Mouse (Mus musculus): ENCODE measurements around the gene Btbd17. TPM values are rescaled to one million over a fixed set of nuclear protein-coding genes. Genes with fewer than 3 reads are reported as not detected.

Gene Btbd17
- polyA plus RNA-seq, 1 experiment from 2014 or later = 0.08 TPM

DNA sequence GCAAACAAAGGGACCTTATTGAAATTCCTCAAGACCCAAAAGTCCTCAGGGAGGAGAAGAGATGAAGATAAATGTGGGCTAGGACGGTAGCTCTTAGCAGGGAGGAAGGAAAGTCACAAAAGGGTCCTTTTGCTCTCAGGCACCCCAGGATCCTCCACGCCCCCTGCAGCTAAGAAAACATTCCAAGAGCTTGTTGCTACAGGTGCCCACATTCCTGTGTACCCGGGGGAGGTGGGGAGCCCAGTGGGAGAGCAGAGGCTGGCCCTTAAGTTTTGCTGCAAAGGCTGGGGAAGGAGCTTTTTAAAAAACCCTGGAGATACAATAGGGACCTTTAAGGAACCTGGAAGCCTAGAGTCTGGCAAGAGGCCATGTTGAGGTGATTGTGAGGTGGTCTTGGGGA lies 24.7 kb upstream of the Btbd17 start:
- no peak for ATAC-seq (replicated peaks; ENCODE audit: insufficient number of reproducible peaks, insufficient read depth, low FRiP score, low read depth)
- H3K4me1 ChIP-seq (replicated peaks) = peaks cover 12% of the 10 kb centered on the region
- H3K27me3 ChIP-seq = no peaks in the 10 kb centered on the region
- no peaks in the 10 kb centered on the region for H3K9me3 ChIP-seq (replicated peaks)
- H3K4me3 ChIP-seq = no peak overlapping the region
- no peak overlapping the region for H3K4me2 ChIP-seq
- no peak overlapping the region for H3K27ac ChIP-seq
- 51% methylated on average over 3 of the region's 3 CpGs for WGBS
- H3K36me3 ChIP-seq = no peaks in the 10 kb centered on the region
- no peak overlapping the region for H3K9ac ChIP-seq

DNA sequence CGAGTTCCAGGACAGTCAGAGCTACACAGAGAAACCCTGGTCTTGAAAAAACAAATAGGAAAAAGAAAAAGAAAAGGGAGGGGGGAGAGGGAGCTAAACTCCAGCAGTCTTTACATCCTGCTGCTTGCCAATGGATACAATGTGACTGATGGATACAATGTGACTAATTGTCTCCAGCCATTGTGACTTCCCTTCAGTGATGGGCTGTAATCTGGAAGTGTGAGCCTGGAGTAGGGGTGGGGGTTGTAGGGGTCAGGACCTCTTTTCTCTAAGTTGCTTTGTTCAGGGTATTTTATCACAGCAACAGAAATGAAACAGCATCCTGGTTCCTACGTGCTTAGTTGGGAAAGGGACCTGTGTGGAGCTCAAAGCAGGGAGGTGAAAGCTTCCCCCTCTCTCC lies 23.4 kb upstream of the Btbd17 start:
- ATAC-seq (replicated peaks; ENCODE audit: insufficient number of reproducible peaks, insufficient read depth, low FRiP score, low read depth) = no peak
- no peak overlapping the region for H3K9ac ChIP-seq

DNA sequence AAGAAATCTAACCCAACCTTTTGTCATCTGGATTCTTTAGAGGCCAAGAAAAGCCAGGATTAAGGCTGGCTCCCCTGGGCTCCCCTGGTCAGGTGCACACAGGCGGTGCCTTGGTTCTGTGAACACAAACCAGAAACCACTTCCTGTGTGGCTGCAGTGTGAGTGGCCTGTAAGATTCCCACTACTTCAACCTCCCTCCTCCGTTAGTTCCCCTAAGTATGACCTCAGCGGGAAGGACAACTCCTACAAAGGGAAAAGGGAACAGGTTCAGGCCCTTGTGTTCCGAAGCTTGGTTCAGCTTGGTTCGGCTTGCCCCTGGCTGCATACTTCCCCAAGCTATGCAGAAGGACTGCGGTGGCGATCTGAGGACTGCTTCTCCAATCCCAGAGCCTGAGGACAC lies 22.4 kb upstream of the Btbd17 start:
- Histone ChIP-seq H3K4me3 (no peak overlapping the region), H3K4me2 (no peak overlapping the region), H3K36me3 (no peaks in the 10 kb centered on the region), H3K27ac (no peak overlapping the region), H3K4me1 (replicated peaks) (peaks cover 19% of the 10 kb centered on the region), H3K27me3 (no peaks in the 10 kb centered on the region), H3K9me3 (replicated peaks) (no peaks in the 10 kb centered on the region), H3K9ac (no peak overlapping the region)
- ATAC-seq (replicated peaks; ENCODE audit: insufficient number of reproducible peaks, insufficient read depth, low FRiP score, low read depth) = no peak
- WGBS = 86% methylated on average over 7 of the region's 7 CpGs

More for the DNA sequence above, 23.4 kb upstream of the Btbd17 start:
- Histone ChIP-seq H3K4me3 (no peak overlapping the region), H3K9me3 (replicated peaks) (no peaks in the 10 kb centered on the region), H3K27ac (0 out of 2 replicates have a peak overlapping the region, but pooled peaks have one; percentile 13), H3K4me2 (no peak overlapping the region), H3K27me3 (no peaks in the 10 kb centered on the region), H3K4me1 (replicated peaks) (peaks cover 24% of the 10 kb centered on the region), H3K36me3 (no peaks in the 10 kb centered on the region)
- 41% methylated on average over 2 of the region's 2 CpGs for WGBS

DNA sequence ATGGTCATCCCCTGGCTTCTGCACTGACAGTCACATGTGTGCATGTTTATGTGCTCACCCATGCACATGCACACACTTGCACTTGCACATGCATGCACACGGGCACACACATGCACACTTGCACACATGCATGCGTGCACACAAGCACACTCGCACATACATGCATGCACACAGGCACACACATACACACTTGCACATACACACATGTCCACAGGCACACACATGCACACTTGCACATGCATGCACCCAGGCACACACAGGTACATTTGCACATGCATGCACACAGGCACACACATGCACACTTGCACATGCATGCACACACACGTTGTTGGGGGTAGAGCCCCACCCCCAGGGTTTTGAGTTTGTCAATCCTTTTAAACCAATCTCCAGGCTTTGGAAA lies 21.2 kb upstream of the Btbd17 start:
- Histone ChIP-seq H3K4me2 (no peak overlapping the region), H3K9me3 (replicated peaks) (no peaks in the 10 kb centered on the region), H3K4me3 (no peak overlapping the region), H3K27me3 (no peaks in the 10 kb centered on the region), H3K4me1 (replicated peaks) (peaks cover 16% of the 10 kb centered on the region), H3K36me3 (no peaks in the 10 kb centered on the region), H3K9ac (no peak overlapping the region), H3K27ac (no peak overlapping the region)
- 90% methylated on average over 4 of the region's 4 CpGs for WGBS
- ATAC-seq (replicated peaks; ENCODE audit: insufficient number of reproducible peaks, insufficient read depth, low FRiP score, low read depth) = no peak

DNA sequence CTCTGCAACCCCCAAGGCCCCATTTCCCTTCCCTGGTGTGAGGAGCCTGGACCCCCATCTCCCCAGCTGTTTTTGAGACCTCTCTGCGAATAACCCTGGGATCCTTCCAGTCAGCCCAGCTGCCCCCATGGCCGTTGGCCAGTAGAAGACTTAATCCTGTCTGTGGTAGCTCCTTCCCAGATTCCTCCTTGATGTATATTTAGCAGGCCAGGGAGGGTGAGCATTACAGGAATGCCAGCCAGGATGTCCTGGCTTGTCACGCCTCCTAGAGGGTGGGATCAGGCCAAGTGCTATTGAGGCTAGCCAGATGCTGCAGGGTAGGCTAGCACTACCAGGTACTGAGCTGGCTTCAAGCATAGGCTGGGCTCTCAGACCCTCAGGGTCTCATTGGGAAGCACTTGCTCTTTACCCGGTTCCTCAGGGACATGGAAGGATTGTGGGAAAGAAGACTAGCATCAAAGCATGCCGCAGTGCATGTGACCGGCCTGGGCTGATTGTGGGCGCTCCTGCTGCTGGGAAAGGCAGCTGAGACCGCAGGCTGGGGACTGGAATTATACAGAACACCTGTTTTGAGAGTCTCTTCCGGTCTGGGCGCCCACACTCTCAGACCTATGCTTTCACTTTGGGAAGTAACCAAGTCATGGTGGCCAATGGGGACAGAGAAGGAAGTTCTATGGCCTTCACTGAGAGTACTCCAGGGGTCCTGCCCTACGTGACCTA lies 19.3 kb upstream of the Btbd17 start:
- peak overlapping the region; percentile 7; the same call in 1 of the 2 replicates for H3K27ac ChIP-seq
- WGBS = 49% methylated on average over 11 of the region's 11 CpGs

DNA sequence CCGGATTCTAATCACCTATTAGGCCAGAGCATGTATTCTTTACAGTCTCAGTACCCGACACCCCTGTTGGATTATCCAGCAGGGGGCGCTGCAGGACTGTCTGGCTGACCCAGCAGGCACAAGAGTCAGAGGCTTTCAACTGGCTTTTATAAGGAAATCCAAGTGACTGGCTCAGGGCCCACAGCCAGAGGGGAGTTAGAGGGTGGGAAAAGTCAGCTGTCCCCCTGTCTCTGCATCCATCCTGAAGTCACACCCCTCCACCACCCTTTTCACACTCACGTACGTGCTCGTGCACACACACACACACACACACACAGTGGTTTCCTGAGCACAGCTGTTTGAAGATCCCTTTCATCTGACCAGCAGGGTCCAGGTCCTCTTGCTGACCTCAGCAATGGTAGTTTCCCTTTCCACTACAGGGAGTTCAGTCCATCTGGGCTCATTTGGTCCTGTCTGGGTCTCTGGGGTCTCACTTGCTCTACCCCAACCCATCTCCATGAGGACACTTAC lies 17.0 kb upstream of the Btbd17 start:
- no peak; the same call in 1 of the 2 replicates for ATAC-seq (replicated peaks; ENCODE audit: insufficient number of reproducible peaks, insufficient read depth, low FRiP score, low read depth)
- 11% methylated on average over 6 of the region's 6 CpGs for WGBS
- H3K36me3 ChIP-seq = no peaks in the 10 kb centered on the region
- H3K9me3 ChIP-seq (replicated peaks) = no peaks in the 10 kb centered on the region
- no peak overlapping the region for H3K4me2 ChIP-seq
- H3K27ac ChIP-seq = no peak overlapping the region
- no peak overlapping the region for H3K4me3 ChIP-seq
- peaks cover 16% of the 10 kb centered on the region for H3K4me1 ChIP-seq (replicated peaks)
- H3K27me3 ChIP-seq = no peaks in the 10 kb centered on the region
- no peak overlapping the region for H3K9ac ChIP-seq

More for the DNA sequence above, 19.3 kb upstream of the Btbd17 start:
- Histone ChIP-seq H3K36me3 (no peaks in the 10 kb centered on the region), H3K9me3 (replicated peaks) (no peaks in the 10 kb centered on the region), H3K4me2 (no peak overlapping the region), H3K4me3 (no peak overlapping the region), H3K4me1 (replicated peaks) (peaks cover 16% of the 10 kb centered on the region), H3K27me3 (no peaks in the 10 kb centered on the region), H3K9ac (no peak overlapping the region)
- peak; percentile 65; the same call in 1 of the 2 replicates for ATAC-seq (replicated peaks; ENCODE audit: insufficient number of reproducible peaks, insufficient read depth, low FRiP score, low read depth)

DNA sequence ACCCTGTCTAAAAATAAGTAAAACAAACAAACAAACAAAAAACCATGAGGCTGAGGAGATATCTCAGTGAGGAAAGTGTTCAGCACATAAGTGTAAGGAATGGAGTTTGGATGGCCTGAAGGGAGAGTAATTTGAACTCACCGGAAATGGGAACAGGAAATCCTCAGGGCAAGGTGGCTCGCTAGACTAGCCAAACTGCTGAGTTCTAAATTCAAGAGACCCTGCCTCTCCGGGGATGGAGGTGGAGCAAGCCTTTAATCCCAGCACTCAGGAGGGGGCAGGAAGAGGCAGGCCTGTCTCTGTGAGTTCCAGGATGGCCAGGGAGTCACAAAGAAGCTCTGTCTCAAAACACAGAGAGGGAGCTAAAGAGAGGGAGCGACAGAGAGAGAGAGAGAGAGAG lies 14.6 kb upstream of the Btbd17 start:
- Histone ChIP-seq H3K9ac (no peak overlapping the region), H3K4me3 (no peak overlapping the region), H3K4me1 (replicated peaks) (peaks cover 15% of the 10 kb centered on the region), H3K36me3 (no peaks in the 10 kb centered on the region), H3K27ac (no peak overlapping the region), H3K9me3 (replicated peaks) (no peaks in the 10 kb centered on the region), H3K4me2 (no peak overlapping the region), H3K27me3 (no peaks in the 10 kb centered on the region)
- 26% methylated on average over 4 of the region's 4 CpGs for WGBS
- ATAC-seq (replicated peaks; ENCODE audit: insufficient number of reproducible peaks, insufficient read depth, low FRiP score, low read depth) = no peak

DNA sequence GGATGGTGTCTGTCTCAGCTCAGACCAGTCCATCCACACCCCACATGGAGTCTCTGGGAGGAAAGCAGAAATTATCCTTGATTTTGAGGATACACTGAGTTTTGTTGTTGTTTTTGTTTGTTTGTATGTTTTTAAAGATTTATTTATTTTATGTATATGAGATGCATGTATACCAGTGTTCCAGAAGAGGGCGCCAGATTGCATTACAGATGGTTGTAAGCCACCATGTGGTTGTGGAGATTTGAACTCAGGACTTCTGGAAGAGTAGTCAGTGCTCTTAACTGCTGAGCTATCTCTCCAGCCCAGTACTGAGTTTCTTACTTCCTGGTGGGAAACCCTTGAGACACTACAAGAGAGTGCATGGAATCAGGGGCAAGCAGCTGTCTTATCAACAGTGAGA lies 13.6 kb upstream of the Btbd17 start:
- no peak for ATAC-seq (replicated peaks; ENCODE audit: insufficient number of reproducible peaks, insufficient read depth, low FRiP score, low read depth)
- Histone ChIP-seq H3K27ac (no peak overlapping the region), H3K4me3 (no peak overlapping the region), H3K9ac (no peak overlapping the region), H3K27me3 (no peaks in the 10 kb centered on the region), H3K9me3 (replicated peaks) (no peaks in the 10 kb centered on the region), H3K4me2 (no peak overlapping the region), H3K36me3 (no peaks in the 10 kb centered on the region), H3K4me1 (replicated peaks) (peaks cover 5% of the 10 kb centered on the region)
- 82% methylated on average over 1 of the region's 1 CpGs for WGBS

DNA sequence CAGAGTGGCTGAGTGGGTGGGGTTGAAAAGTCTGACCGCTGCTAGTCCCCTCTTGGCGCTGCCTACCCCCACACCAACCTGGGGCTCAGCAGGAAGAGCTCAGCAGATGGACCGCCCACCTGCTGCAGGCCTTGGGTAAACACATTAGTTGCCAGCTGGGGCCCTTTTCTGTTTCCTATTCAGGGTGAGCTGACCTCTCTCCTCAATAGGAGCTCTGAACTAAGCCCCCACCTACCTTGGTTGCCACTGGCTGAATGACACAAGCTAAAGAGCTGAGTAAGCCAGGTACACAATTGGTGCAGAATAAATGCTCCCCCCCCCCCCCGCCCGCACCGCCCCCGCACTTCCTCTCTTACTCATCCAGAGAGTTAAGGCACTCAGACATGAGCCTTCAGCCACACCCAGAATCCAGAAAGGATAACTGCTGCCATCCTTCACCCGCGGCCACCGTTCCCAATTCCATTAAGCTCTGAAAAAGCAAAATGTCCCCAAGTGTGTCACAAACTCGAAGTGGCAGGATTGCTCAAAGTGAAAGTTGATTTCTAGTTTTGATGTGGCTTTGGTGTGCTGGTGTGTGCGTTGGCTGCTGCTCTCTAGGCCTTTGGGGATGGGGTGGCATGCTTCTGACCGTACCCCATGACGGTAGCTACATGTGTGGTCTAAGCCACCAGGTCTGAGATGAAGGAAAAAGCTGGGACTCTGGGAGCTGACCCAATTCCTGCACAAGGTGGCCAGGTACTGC lies 12.1 kb upstream of the Btbd17 start:
- Histone ChIP-seq H3K4me3 (no peak overlapping the region), H3K27me3 (no peaks in the 10 kb centered on the region), H3K9ac (no peak overlapping the region), H3K27ac (no peak overlapping the region), H3K36me3 (no peaks in the 10 kb centered on the region), H3K9me3 (replicated peaks) (no peaks in the 10 kb centered on the region), H3K4me1 (replicated peaks) (peaks cover 2% of the 10 kb centered on the region), H3K4me2 (no peak overlapping the region)
- WGBS = 37% methylated on average over 13 of the region's 14 CpGs
- no peak for ATAC-seq (replicated peaks; ENCODE audit: insufficient number of reproducible peaks, insufficient read depth, low FRiP score, low read depth)

DNA sequence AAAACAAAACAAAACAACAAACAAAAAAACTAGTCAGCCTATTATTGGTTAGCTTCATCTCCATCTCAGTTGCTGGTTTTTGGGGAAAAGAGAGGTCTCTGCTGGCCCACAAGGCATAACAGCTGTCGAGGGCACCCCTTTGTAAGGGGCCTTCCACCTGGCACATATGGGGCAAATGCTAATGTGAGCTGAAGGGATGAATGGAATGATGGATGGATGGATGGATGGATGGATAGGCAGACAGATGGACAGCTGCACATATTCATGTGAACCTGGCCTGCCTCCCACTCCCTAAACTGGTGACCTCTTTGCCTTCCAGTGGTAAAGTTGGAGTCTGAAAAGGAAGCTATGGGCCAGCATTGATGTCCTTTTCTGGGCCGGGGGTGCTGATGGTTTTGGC lies 11.3 kb upstream of the Btbd17 start:
- H3K27me3 ChIP-seq = 0 out of 2 replicates have a peak, but pooled peaks cover under 1% of the 10 kb centered on the region
- no peaks in the 10 kb centered on the region; the same call in 1 of the 2 replicates for H3K4me1 ChIP-seq (replicated peaks)
- 72% methylated on average over 2 of the region's 2 CpGs for WGBS
- H3K4me2 ChIP-seq = no peak overlapping the region
- no peak overlapping the region for H3K27ac ChIP-seq
- no peaks in the 10 kb centered on the region for H3K36me3 ChIP-seq
- ATAC-seq (replicated peaks; ENCODE audit: insufficient number of reproducible peaks, insufficient read depth, low FRiP score, low read depth) = no peak
- no peaks in the 10 kb centered on the region for H3K9me3 ChIP-seq (replicated peaks)
- H3K4me3 ChIP-seq = no peak overlapping the region
- H3K9ac ChIP-seq = no peak overlapping the region

DNA sequence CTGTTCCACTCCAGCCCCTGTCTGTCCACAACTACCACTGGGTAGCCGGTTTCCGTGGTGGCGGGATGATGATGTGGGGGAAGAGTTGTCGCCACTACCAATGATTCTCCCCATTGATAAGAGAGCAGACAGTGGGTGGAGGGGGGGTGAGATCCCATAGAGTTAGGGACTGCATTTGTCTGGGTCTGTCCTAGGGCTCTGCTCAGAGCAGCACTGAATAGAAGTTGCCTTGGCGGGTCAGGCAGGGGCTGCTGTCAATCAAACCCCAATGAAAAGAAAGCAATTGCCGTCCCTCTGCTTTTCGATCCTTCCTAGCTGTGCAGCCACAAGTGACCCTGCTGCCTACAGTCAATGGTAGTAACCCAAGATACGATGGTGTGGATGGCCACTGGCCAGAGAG lies 8.2 kb upstream of the Btbd17 start:
- Histone ChIP-seq H3K27me3 (0 out of 2 replicates have a peak, but pooled peaks cover 3% of the 10 kb centered on the region), H3K4me2 (no peak overlapping the region), H3K4me1 (replicated peaks) (no peaks in the 10 kb centered on the region; the same call in 1 of the 2 replicates), H3K9me3 (replicated peaks) (no peaks in the 10 kb centered on the region), H3K9ac (no peak overlapping the region), H3K4me3 (no peak overlapping the region), H3K36me3 (no peaks in the 10 kb centered on the region), H3K27ac (no peak overlapping the region)
- 46% methylated on average over 8 of the region's 8 CpGs for WGBS
- no peak for ATAC-seq (replicated peaks; ENCODE audit: insufficient number of reproducible peaks, insufficient read depth, low FRiP score, low read depth)

Measured in heart, embryonic 15.5 days (tissue).